ENCODE assay signal across 12 mouse cellular contexts in genomic region chr7:132732136-132732789, GRCm38 (mm10).
DNase-seq lines count a peak whose midpoint lies in the region; ATAC-seq and TF ChIP-seq lines count a peak whose summit lies in the region.
"Had no signal": no experiment of that assay in that cellular context is flagged by ENCODE, and none has a peak within 500 bp of the region (broad histone marks: within the 10 kb centered on the region; RNA-seq: fewer than 3 reads in every experiment).

No protein-coding gene starts in this region.

- no peaks in the 10 kb centered on the region for H3K27me3 ChIP-seq in kidney, adult 2 months (replicated peaks; ENCODE audit: control insufficient read depth, insufficient read depth, low read length)
- H3K27me3 ChIP-seq in forebrain, embryonic 13.5 days = no peaks in the 10 kb centered on the region
- no peaks in the 10 kb centered on the region for H3K27me3 ChIP-seq in midbrain, embryonic 14.5 days (ENCODE audit: control insufficient read depth, insufficient read depth, low read length)
- H3K27me3 ChIP-seq: heart, embryonic 15.5 days; liver, embryonic 13.5 days had no signal

- H3K27ac ChIP-seq in kidney, adult 2 months (ENCODE audit: insufficient read depth, low read depth, low read length) = no peak overlapping the region; the same call in 1 of the 2 replicates
- H3K27ac ChIP-seq in bone marrow, adult 2 months (ENCODE audit: control insufficient read depth, insufficient read depth, low read depth, low read length, poor library complexity) = peak overlapping the region; percentile 26
- peak overlapping the region; percentile 88 for H3K27ac ChIP-seq in forebrain, embryonic 13.5 days
- peak overlapping the region; percentile 9; the same call in 1 of the 2 replicates for H3K27ac ChIP-seq in midbrain, embryonic 14.5 days (replicated peaks; ENCODE audit: low read depth, low read length)
- H3K27ac ChIP-seq: heart, embryonic 15.5 days had no signal

- peak; percentile 48 for ATAC-seq in forebrain, embryonic 13.5 days
- ATAC-seq in midbrain, embryonic 14.5 days (ENCODE audit: low FRiP score, low TSS enrichment) = no peak

- TF ChIP-seq CTCF in kidney, adult 2 months (conservative IDR thresholded peaks at IDR 0.05; ENCODE audit: insufficient read depth, insufficient read length, low read depth, low read length) = no peak
- TF ChIP-seq CTCF in bone marrow, adult 2 months (IDR thresholded peaks at IDR 0.05; ENCODE audit: control insufficient read depth, insufficient read depth, low read length) = no peak

- no peak for TF ChIP-seq POLR2A in kidney, adult 2 months (IDR thresholded peaks at IDR 0.05; ENCODE audit: low read depth, low read length)
- TF ChIP-seq POLR2A in bone marrow, adult 2 months (IDR thresholded peaks at IDR 0.05; ENCODE audit: borderline replicate concordance, control insufficient read depth, low read depth, low read length) = no peak

- H3K4me1 ChIP-seq in kidney, adult 2 months (ENCODE audit: control insufficient read depth, insufficient read depth, low read length) = peaks cover 41% of the 10 kb centered on the region
- H3K4me1 ChIP-seq in bone marrow, adult 2 months (ENCODE audit: control insufficient read depth, insufficient read depth, low read length) = peaks cover 22% of the 10 kb centered on the region
- peaks cover 89% of the 10 kb centered on the region for H3K4me1 ChIP-seq in forebrain, embryonic 13.5 days
- H3K4me1 ChIP-seq in midbrain, embryonic 14.5 days (ENCODE audit: control insufficient read depth, insufficient read depth, low read length) = peaks cover 14% of the 10 kb centered on the region; the same call in 1 of the 2 replicates

- no peak overlapping the region for H3K4me3 ChIP-seq in kidney, adult 2 months (ENCODE audit: insufficient read depth, low read depth, low read length)
- H3K4me3 ChIP-seq in bone marrow, adult 2 months (replicated peaks; ENCODE audit: control insufficient read depth, low read depth, low read length) = no peak overlapping the region
- H3K4me3 ChIP-seq in forebrain, embryonic 13.5 days = no peak overlapping the region
- H3K4me3 ChIP-seq in midbrain, embryonic 14.5 days (replicated peaks; ENCODE audit: low read depth, low read length) = no peak overlapping the region
- H3K4me3 ChIP-seq: heart, embryonic 15.5 days; liver, embryonic 13.5 days; myocyte had no signal

- H3K9ac ChIP-seq in forebrain, embryonic 13.5 days = no peak overlapping the region
- H3K9ac ChIP-seq in midbrain, embryonic 14.5 days (replicated peaks; ENCODE audit: low read length) = no peak overlapping the region
- H3K9ac ChIP-seq: heart, embryonic 15.5 days; liver, embryonic 13.5 days had no signal

- peak; percentile 62 for DNase-seq in kidney, adult 2 months
- DNase-seq in kidney, postnatal 10 days = no peak
- no peak for DNase-seq in midbrain, embryonic 14.5 days
- DNase-seq in layer of hippocampus, postnatal 10 days (ENCODE audit: low spot score in 2 of 2) = no peak
- DNase-seq in cerebellum, adult 9-10 months = no peak
- DNase-seq: cerebellum, adult 8-10 months; kidney, postnatal 25 days; liver, embryonic 13.5 days had no signal

- H3K4me2 ChIP-seq in forebrain, embryonic 13.5 days = 0 out of 2 replicates have a peak overlapping the region, but pooled peaks have one; percentile 4
- H3K4me2 ChIP-seq in midbrain, embryonic 14.5 days (ENCODE audit: low read length) = no peak overlapping the region
- H3K4me2 ChIP-seq: heart, embryonic 15.5 days; liver, embryonic 13.5 days had no signal

- 52% methylated on average over 6 of the region's 6 CpGs for WGBS in kidney, adult 2 months
- 90% methylated on average over 6 of the region's 6 CpGs for WGBS in bone marrow, adult 2 months
- WGBS in forebrain, embryonic 13.5 days = 8% methylated on average over 6 of the region's 6 CpGs
- 59% methylated on average over 6 of the region's 6 CpGs for WGBS in midbrain, embryonic 14.5 days

- no peaks in the 10 kb centered on the region for H3K36me3 ChIP-seq in kidney, adult 2 months (ENCODE audit: control insufficient read depth, insufficient read depth, low read length)
- H3K36me3 ChIP-seq in forebrain, embryonic 13.5 days (ENCODE audit: poor library complexity, severe bottlenecking) = peaks cover 4% of the 10 kb centered on the region; the same call in 1 of the 2 replicates
- H3K36me3 ChIP-seq in midbrain, embryonic 14.5 days (ENCODE audit: control insufficient read depth, insufficient read depth, low read length) = peaks cover 3% of the 10 kb centered on the region; the same call in 1 of the 2 replicates
- H3K36me3 ChIP-seq: heart, embryonic 15.5 days had no signal

- H3K9me3 ChIP-seq in forebrain, embryonic 13.5 days (replicated peaks) = no peaks in the 10 kb centered on the region
- no peaks in the 10 kb centered on the region for H3K9me3 ChIP-seq in midbrain, embryonic 14.5 days (ENCODE audit: control insufficient read depth, low read length)
- H3K9me3 ChIP-seq: heart, embryonic 15.5 days; liver, embryonic 13.5 days had no signal
